In the genomic region with DNA sequence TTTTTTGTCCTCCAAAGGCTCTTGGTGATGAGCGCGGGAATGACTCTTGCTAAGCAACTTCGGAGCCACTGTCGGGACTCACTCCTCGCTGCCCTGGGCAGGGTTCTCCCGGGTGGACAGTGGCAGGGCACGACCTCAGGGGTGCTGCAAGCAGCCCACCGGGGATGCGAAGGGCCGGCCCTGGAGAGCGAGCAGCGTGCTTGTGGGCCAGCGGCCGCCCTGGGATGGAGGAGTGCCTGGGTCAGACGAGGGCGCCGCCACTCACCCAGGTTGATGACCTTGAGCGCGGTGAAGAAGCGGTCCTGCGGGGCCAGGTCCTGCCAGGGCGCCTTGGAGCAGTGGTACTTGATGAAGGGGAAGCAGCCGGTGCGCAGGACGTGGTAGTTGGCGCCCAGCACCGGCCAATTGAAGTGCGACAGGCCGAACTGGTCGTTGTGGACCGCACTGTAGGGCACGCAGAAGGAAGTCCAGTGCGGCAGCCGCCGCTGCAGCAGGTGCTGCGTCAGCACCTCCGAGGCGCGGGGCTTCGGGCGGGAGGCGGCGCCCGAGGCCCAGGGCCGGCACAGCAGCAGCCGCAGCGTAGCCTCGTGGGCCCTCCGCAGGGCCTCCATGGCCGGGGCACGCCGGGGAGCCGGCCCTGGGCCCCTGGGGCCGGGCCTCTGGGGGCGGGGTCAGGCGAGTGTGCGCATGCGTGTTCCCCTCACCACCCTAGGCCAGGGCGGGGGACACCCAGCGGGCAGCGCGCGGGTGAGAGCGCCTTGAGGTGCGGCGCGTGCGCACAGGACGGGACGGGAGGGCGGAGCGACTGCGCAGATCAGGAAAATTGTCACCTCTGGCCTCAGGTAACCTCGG, we compare ENCODE assay signal across 8 mouse cellular contexts. TPM values are rescaled to one million over a fixed set of nuclear protein-coding genes. Genes with fewer than 3 reads are reported as not detected.
DNase-seq lines count a peak whose midpoint lies in the region; ATAC-seq and TF ChIP-seq lines count a peak whose summit lies in the region.

Gene 2300009A05Rik, minus strand, starts transcription at position 636 of the 852 bp plus-strand sequence.

- TF ChIP-seq CTCF in G1E (IDR thresholded peaks at IDR 0.05; ENCODE audit: low read depth, low read length), result no peak
- TF ChIP-seq CTCF in forebrain, postnatal 0 days (IDR thresholded peaks at IDR 0.05; ENCODE audit: low read depth), result peak; percentile 12; the same call in 1 of the 2 replicates

- no peaks in the 10 kb centered on the region for H3K27me3 ChIP-seq in G1E (ENCODE audit: insufficient read depth, low read length)
- no peaks in the 10 kb centered on the region for H3K27me3 ChIP-seq in forebrain, postnatal 0 days (ENCODE audit: insufficient read depth, low read length)
- no peaks in the 10 kb centered on the region for H3K27me3 ChIP-seq in lung, embryonic 16.5 days (ENCODE audit: control insufficient read depth, insufficient read depth, low read depth, low read length)

- ATAC-seq in G1E (ENCODE audit: extremely low read depth, insufficient number of reproducible peaks, low FRiP score, poor library complexity, severe bottlenecking), result peak; percentile 80
- peak; percentile 98 for ATAC-seq in forebrain, postnatal 0 days
- ATAC-seq in lung, embryonic 16.5 days (ENCODE audit: low read depth), result peak; percentile 100

- DNase-seq in G1E (ENCODE audit: low spot score), result peak; percentile 98
- peak; percentile 95 to 98 for DNase-seq in cerebellum, adult 18-20 months
- peak; percentile 94 for DNase-seq in forebrain, postnatal 0 days
- peak; percentile 98 for DNase-seq in heart, postnatal 4 days
- peak; percentile 75 for DNase-seq in layer of hippocampus, adult 9-10 months (ENCODE audit: low spot score)
- peak; percentile 93 for DNase-seq in ovary, postnatal 10 days (ENCODE audit: low spot score)
- DNase-seq in thymus, postnatal 10 days (ENCODE audit: low spot score in 2 of 2), result peak; percentile 94 to 96

- H3K4me1 ChIP-seq in G1E (ENCODE audit: insufficient read depth, low read depth, low read length), result peaks cover 28% of the 10 kb centered on the region
- H3K4me1 ChIP-seq in forebrain, postnatal 0 days (ENCODE audit: insufficient read depth), result peaks cover 8% of the 10 kb centered on the region; the same call in 1 of the 2 replicates
- peaks cover 9% of the 10 kb centered on the region for H3K4me1 ChIP-seq in lung, embryonic 16.5 days (replicated peaks; ENCODE audit: control insufficient read depth, insufficient read depth, low read length)

- H3K4me2 ChIP-seq in forebrain, postnatal 0 days (ENCODE audit: low read depth), result peak within 1 kb of the TSS; percentile 97
- peak within 1 kb of the TSS; percentile 90 for H3K4me2 ChIP-seq in lung, embryonic 16.5 days (ENCODE audit: low read depth, low read length)

- H3K4me3 ChIP-seq in G1E (ENCODE audit: low read depth, low read length), result peak within 1 kb of the TSS; percentile 99
- H3K4me3 ChIP-seq in forebrain, postnatal 0 days (ENCODE audit: low read depth, low read length), result peak within 1 kb of the TSS; percentile 94
- H3K4me3 ChIP-seq in lung, embryonic 16.5 days (ENCODE audit: low read length), result peak within 1 kb of the TSS; percentile 90

- H3K9ac ChIP-seq in forebrain, postnatal 0 days, result peak within 1 kb of the TSS; percentile 90
- H3K9ac ChIP-seq in lung, embryonic 16.5 days (ENCODE audit: low read length), result peak within 1 kb of the TSS; percentile 89

- 2% methylated on average over 71 of the region's 74 CpGs for WGBS in forebrain, postnatal 0 days
- under 1% methylated on average over 74 of the region's 74 CpGs for WGBS in lung, embryonic 16.5 days

- peaks cover 3% of the 10 kb centered on the region for H3K36me3 ChIP-seq in G1E (replicated peaks)
- H3K36me3 ChIP-seq in forebrain, postnatal 0 days (ENCODE audit: insufficient read depth), result no peaks in the 10 kb centered on the region
- no peaks in the 10 kb centered on the region for H3K36me3 ChIP-seq in lung, embryonic 16.5 days (ENCODE audit: control insufficient read depth, insufficient read depth, low read length)

- no peaks in the 10 kb centered on the region for H3K9me3 ChIP-seq in G1E (replicated peaks)
- H3K9me3 ChIP-seq in forebrain, postnatal 0 days (ENCODE audit: low read length), result no peaks in the 10 kb centered on the region
- H3K9me3 ChIP-seq in lung, embryonic 16.5 days (ENCODE audit: control insufficient read depth, low read length), result no peaks in the 10 kb centered on the region

- H3K27ac ChIP-seq in forebrain, postnatal 0 days (ENCODE audit: low read depth, low read length), result peak within 1 kb of the TSS; percentile 64
- peak within 1 kb of the TSS; percentile 82 for H3K27ac ChIP-seq in lung, embryonic 16.5 days (ENCODE audit: low read length)

RNA-seq across cellular contexts. Expression of gene 2300009A05Rik, which starts in this region (rescaled TPM):
- 19.6 and 26.6 TPM in 2 replicates for total RNA-seq in G1E (2014; fragmentation: Nextera tagmentation)
- total RNA-seq in G1E (2017), result 11.0 and 16.0 TPM in 2 replicates
- 57.7 and 70.7 TPM in 2 replicates for polyA plus RNA-seq in G1E (2012)
- total RNA-seq in forebrain, postnatal 0 days (2014; rRNA removed), result 23.0 and 28.8 TPM in 2 replicates
- 83.2 and 98.5 TPM in 2 replicates for polyA plus RNA-seq in forebrain, postnatal 0 days (2015; fragmentation: Nextera tagmentation; extraction: Ambion mirVana)
- total RNA-seq in heart, postnatal 4 days (2021), result 10 to 100 TPM; 42.2 to 52.3 TPM
- 34.1 and 38.5 TPM in 2 replicates for polyA plus RNA-seq in lung, embryonic 16.5 days (2015; fragmentation: Nextera tagmentation; extraction: Ambion mirVana)

Comparison
In these comparisons a context has a peak if more than half of its experiments do, and no peak if none do; other contexts are left out.
1. Peak in every context shown above with its lines: DNase-seq, ATAC-seq, H3K4me3 ChIP-seq and H3K27ac ChIP-seq.